Mouse (Mus musculus) lung, embryonic 16.5 days (tissue): ENCODE results near the gene Mterf2. TPM values are rescaled to one million over a fixed set of nuclear protein-coding genes. Genes with fewer than 3 reads are reported as not detected.

Experiments
- ATAC-seq: fragments of 200-750 bp; cut with Nextera tagmentation; 2 replicates; pipeline ENCODE4 v1.8.0; 2017; ENCODE audit warnings: low read depth, mild to moderate bottlenecking, moderate library complexity
- H3K27ac ChIP-seq: fragments of 300-500 bp; sonication (generic); 2 replicates; pipeline ENCODE4 v1.5.1; 2014; ENCODE audit warnings: mild to moderate bottlenecking, control low read depth, low read length
- H3K27me3 ChIP-seq: fragments of 300-500 bp; sonication (generic); 2 replicates; pipeline ENCODE4 v1.6.1; 2014; ENCODE audit warnings: low read depth, low read length, mixed read lengths; ENCODE audit not compliant: control insufficient read depth, insufficient read depth
- H3K36me3 ChIP-seq: fragments of 300-500 bp; sonication (generic); 2 replicates; pipeline ENCODE4 v1.6.1; 2014; ENCODE audit warnings: low read length; ENCODE audit not compliant: control insufficient read depth, insufficient read depth
- H3K4me1 ChIP-seq: fragments of 300-500 bp; sonication (generic); replicated peaks from 2 replicates; pipeline ENCODE4 v1.6.1; 2014; ENCODE audit warnings: low read length, mixed read lengths; ENCODE audit not compliant: control insufficient read depth, insufficient read depth
- H3K4me2 ChIP-seq: fragments of 300-500 bp; sonication (generic); 2 replicates; pipeline ENCODE4 v1.6.1; 2014; ENCODE audit warnings: low read depth, low read length, control low read depth
- H3K4me3 ChIP-seq: fragments of 300-500 bp; sonication (generic); 2 replicates; pipeline ENCODE4 v1.5.1; 2014; ENCODE audit warnings: mild to moderate bottlenecking, low read length, control low read depth
- H3K9ac ChIP-seq: fragments of 300-500 bp; sonication (generic); 2 replicates; pipeline ENCODE4 v1.6.1; 2014; ENCODE audit warnings: low read length, control low read depth
- H3K9me3 ChIP-seq: fragments of 300-500 bp; sonication (generic); 2 replicates; pipeline ENCODE4 v1.6.1; 2016; ENCODE audit warnings: low read length; ENCODE audit not compliant: control insufficient read depth
- WGBS: fragments of 180-500 bp; shearing (Covaris S2); extraction: QIAGEN DNeasy Blood & Tissue Kit; methylation state at CpG from one replicate; pipeline ENCODE4 v1.1.7; 2014; 5-methylcytosine and 5-hydroxymethylcytosine counted together
- polyA plus RNA-seq: library from polyadenylated mRNA; unstranded; fragments of >200 nt; fragmentation: Nextera tagmentation; extraction: Ambion mirVana; gene quantifications from 2 replicates; pipeline ENCODE4 v1.2.1, GENCODE M21; 2015

Mterf2 gene
- polyA plus RNA-seq, 1 experiment from 2014 or later = 9.0 TPM

DNA sequence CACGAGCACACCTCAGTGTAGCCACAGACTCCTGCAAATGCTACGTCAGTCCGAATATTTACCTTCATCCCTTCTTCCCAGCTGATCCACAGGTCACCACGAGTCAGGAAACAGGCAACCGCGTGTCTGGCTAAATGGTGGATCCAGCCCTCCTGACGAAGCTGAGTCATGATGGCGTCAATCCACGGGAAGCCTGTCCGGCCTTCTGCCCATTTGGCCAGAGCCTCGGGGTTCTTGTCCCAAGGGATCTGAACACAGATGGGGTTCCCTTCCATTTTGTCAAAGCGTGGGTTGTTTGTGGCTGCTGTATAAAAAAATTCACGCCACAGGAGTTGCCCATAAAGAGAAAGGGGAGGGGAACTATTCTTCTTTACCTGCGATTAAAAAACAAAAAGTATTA, 18.5 kb upstream of the Mterf2 start:
- no peak for ATAC-seq
- 81% methylated on average over 14 of the region's 14 CpGs for WGBS
- Histone ChIP-seq H3K9ac (no peak overlapping the region), H3K27ac (no peak overlapping the region), H3K9me3 (no peaks in the 10 kb centered on the region), H3K4me1 (no peaks in the 10 kb centered on the region), H3K27me3 (no peaks in the 10 kb centered on the region), H3K4me3 (no peak overlapping the region), H3K4me2 (no peak overlapping the region), H3K36me3 (peaks cover 15% of the 10 kb centered on the region)

DNA sequence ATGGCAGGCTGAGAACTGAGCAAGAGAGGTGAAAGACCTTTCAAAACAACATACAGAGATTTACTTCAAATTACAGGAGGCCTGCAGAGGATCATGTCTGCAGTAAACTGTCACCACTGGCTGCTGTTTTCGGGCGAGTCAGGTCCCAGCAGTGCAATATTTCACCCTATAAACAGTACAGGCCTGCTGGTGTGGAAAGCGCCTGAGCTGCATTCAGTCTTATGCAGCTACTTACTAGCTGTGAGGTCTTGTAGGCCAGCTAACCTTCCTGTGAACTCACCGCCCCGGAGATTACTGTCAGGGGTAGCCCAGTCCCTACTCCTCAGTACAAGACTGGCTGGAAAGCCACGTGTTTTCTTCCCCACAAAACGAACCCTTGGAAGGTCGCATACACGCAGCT, 13.6 kb upstream of the Mterf2 start:
- no peak overlapping the region for H3K4me3 ChIP-seq
- H3K4me1 ChIP-seq = no peaks in the 10 kb centered on the region
- WGBS = 79% methylated on average over 9 of the region's 9 CpGs
- H3K27me3 ChIP-seq = no peaks in the 10 kb centered on the region
- peaks cover 13% of the 10 kb centered on the region for H3K36me3 ChIP-seq
- no peak for ATAC-seq
- H3K27ac ChIP-seq = no peak overlapping the region
- no peak overlapping the region for H3K4me2 ChIP-seq
- H3K9ac ChIP-seq = no peak overlapping the region
- H3K9me3 ChIP-seq = no peaks in the 10 kb centered on the region

DNA sequence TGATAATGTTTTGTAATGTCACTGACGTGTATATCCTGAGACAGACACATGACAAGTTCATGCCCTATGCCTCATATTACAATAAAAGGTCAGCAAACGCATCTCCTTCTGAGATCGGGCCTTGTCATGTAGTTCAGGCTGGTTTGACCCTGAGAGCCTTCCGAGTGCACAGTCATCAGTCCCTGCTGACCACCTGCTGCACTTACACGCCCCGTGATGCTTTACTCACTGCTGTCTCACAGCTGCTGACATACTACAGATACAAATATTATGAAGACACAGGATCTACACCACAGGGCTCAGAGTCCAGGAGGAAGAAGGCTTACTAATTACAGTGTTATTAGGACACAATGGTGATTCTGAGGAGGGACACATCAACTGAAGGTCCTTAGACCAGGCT, 8.7 kb upstream of the Mterf2 start:
- Histone ChIP-seq H3K4me3 (no peak overlapping the region), H3K4me1 (no peaks in the 10 kb centered on the region), H3K27ac (no peak overlapping the region), H3K36me3 (peaks cover 6% of the 10 kb centered on the region), H3K4me2 (no peak overlapping the region), H3K9me3 (no peaks in the 10 kb centered on the region), H3K27me3 (no peaks in the 10 kb centered on the region), H3K9ac (no peak overlapping the region)
- WGBS = 85% methylated on average over 6 of the region's 6 CpGs
- ATAC-seq = no peak

DNA sequence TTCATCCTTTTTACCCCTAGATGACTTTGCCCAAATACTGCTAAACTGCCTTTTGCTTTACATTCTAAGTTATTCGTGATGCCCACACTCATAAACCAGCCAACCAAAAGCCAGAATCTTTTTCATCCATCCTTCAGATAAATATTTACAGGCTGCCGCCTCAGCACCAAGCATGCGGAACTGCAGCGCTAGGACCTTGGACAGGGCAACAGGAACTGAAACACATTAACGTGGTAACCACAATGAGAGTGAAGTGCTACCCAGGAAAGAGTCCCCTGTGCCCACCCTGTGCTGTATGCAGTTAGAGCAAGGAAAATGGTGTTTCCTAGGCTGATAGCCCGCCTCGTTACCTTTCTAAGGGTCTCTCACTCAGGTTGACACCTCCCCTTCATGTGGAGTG, 626 bp upstream of the Mterf2 start:
- H3K36me3 ChIP-seq = peaks cover 8% of the 10 kb centered on the region
- peak; percentile 41; the same call in 1 of the 2 replicates for ATAC-seq
- 16% methylated on average over 7 of the region's 7 CpGs for WGBS
- H3K4me3 ChIP-seq = peak overlapping the region; percentile 67
- peak overlapping the region; percentile 7 for H3K9ac ChIP-seq
- no peaks in the 10 kb centered on the region for H3K9me3 ChIP-seq
- H3K4me1 ChIP-seq = peaks cover 12% of the 10 kb centered on the region
- no peaks in the 10 kb centered on the region for H3K27me3 ChIP-seq
- H3K4me2 ChIP-seq = peak overlapping the region; percentile 53
- peak overlapping the region; percentile 24; the same call in 1 of the 2 replicates for H3K27ac ChIP-seq

DNA sequence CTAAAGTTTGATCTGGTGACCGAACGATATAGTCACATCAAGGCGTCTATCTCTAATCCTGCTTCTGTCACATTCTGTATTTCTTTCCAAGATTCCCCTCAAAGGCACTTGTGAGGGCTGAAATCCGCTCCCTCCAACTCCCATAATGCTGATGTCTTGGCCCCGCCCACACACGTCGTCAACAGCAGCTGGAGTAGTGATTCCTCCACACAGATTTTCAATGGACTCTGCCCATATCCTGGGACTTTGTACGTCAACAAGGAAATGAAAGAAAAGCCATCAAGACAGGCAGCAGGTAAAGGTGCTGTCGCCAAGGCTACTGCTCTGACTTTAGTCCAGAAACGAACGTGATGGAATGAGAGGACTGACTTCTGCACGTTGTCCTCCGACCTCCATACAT, 2.6 kb downstream of the Mterf2 start:
- Histone ChIP-seq H3K4me2 (no peak overlapping the region), H3K4me1 (peaks cover 12% of the 10 kb centered on the region), H3K9me3 (no peaks in the 10 kb centered on the region), H3K27me3 (no peaks in the 10 kb centered on the region), H3K27ac (no peak overlapping the region), H3K9ac (no peak overlapping the region), H3K4me3 (no peak overlapping the region), H3K36me3 (peaks cover 19% of the 10 kb centered on the region; the same call in 1 of the 2 replicates)
- 82% methylated on average over 13 of the region's 13 CpGs for WGBS
- ATAC-seq = no peak

DNA sequence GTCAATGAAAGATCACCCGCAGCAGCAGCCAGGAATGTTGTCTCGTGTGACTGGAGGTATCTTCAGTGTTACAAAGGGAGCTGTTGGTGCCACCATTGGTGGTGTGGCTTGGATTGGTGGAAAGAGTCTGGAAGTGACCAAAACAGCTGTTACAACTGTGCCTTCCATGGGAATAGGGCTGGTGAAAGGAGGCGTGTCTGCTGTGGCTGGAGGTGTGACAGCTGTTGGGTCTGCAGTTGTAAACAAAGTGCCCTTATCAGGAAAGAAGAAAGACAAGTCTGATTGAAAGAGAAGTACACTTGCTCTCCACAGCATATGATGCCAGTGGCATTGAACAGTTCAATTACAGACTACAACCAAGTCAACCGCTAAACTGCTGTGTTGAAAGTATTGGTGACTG, 13.4 kb downstream of the Mterf2 start:
- Histone ChIP-seq H3K4me1 (0 out of 2 replicates have a peak, but pooled peaks cover 3% of the 10 kb centered on the region), H3K9ac (no peak overlapping the region), H3K27me3 (no peaks in the 10 kb centered on the region), H3K9me3 (no peaks in the 10 kb centered on the region), H3K4me3 (no peak overlapping the region), H3K27ac (no peak overlapping the region), H3K36me3 (peaks cover 22% of the 10 kb centered on the region), H3K4me2 (no peak overlapping the region)
- ATAC-seq = no peak
- 66% methylated on average over 4 of the region's 4 CpGs for WGBS

DNA sequence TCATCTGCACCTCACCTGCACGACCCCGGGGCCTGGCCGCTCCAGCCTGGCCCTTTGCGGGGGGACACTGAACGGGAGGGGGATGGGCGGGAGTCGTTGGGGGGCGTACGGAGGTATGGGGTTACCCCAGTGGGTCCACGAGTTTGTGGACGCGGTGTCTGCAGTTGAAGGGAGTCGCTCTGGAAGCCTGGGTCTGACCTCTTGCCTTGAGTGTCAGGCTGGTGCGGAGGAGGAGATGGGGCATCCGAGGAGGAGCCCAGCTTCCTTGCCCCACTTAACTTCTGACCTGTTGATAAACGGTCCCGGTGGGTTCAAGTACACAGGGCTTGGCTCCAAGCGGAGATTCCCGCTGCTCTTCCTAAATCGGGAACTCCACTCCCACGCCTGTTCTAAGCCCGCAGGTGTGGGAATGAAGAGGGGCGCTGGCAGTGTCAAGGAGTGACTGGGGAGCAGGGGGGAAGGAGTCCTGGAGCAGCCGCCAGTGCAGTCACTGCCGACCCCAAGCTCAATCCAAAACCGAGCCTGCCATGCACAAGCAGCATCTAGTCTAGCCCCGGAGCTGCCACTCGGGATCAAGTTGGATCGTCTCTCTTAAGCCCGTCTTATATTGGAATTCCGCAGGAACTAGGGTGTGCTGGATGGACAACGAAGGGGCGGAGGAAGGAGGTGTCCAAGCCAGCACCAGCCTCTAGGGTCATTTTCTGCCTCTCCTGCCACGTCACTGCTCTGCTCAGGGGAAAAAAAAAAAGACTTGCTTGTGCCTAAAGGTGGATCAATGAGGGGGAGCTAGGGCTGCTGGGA, 24.5 kb downstream of the Mterf2 start:
- H3K9ac ChIP-seq = peak overlapping the region; percentile 96
- peak overlapping the region; percentile 90 for H3K27ac ChIP-seq
- H3K9me3 ChIP-seq = no peaks in the 10 kb centered on the region
- peak overlapping the region; percentile 82 for H3K4me2 ChIP-seq
- peak overlapping the region; percentile 99 for H3K4me3 ChIP-seq
- H3K27me3 ChIP-seq = no peaks in the 10 kb centered on the region
- WGBS = under 1% methylated on average over 34 of the region's 34 CpGs
- H3K4me1 ChIP-seq = peaks cover 10% of the 10 kb centered on the region
- ATAC-seq = peak; percentile 28
- no peaks in the 10 kb centered on the region for H3K36me3 ChIP-seq

DNA sequence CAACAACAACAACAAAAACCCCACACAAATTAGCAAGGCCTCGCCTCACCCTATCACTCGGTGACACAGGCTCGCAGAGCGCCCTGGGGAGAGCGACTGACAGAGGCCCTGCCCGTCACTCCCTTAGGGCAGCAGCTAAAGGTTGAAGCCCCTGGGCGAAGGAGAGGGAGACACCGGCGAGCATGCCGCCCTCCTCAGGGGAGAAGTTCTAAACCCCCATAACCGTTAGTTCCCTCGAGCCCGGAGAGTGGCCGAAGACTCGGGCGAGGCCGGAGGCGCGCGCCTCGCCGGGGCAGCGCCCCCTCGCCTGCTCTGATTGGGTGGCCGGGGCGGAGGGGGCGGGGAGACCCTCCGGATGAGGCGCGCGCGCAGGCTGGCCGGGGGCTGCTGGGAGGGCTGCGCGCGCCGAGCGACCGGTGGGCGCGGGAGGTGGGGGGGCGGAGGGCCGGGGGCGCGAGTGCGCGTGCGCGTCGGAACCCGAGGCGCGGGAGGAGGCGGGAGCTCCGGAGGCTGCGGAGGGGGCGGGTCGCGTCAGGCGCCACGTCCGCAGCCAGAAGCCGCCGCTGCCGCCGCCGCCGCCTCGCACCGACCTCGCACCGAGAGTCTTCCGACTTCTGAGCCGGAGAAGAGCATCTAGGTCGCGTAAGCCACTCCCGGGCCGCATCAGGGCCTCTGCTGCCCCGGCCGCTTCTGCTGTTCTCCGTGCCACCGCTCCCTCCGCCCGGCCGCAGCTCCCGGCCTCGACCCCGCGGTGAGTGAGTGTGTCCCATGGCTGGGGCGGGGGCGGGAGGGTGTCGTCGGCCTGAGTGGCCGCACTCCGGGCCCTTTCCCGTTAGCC, 25.4 kb downstream of the Mterf2 start, which contains the start of the genes Fhl4 and Tmem263:
Fhl4 (minus strand) TSS at position 249 of the 838 bp plus-strand sequence.
Tmem263 (plus strand) TSS at position 381 of the 838 bp plus-strand sequence.
- Histone ChIP-seq H3K27ac (peak within 1 kb of the TSS; percentile 90), H3K27me3 (no peaks in the 10 kb centered on the region), H3K4me2 (peak within 1 kb of the TSS; percentile 82), H3K4me3 (peak within 1 kb of the TSS; percentile 99), H3K9me3 (no peaks in the 10 kb centered on the region), H3K4me1 (peaks cover 10% of the 10 kb centered on the region), H3K36me3 (no peaks in the 10 kb centered on the region), H3K9ac (peak within 1 kb of the TSS; percentile 96)
- WGBS = under 1% methylated on average over 49 of the region's 96 CpGs
- peak; percentile 98 for ATAC-seq

DNA sequence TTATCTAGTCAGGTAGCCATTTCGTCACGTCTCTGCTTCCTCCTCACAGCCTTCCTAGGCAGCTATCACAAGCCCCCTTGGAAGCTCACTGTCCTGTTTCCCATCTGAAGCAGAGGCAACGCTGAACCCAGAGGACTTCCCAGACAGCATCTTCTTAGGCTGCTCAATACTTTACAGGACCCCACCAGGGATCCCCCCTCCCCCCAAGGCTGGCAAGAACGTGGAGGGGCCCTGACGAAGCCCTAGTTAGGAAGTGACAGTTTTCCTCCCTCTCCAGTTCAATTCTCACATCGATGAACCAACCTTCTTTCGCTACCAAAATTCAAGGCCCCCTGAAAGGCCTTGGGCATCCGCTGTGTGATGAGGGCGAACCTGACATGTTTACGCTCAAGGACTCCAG, 26.0 kb downstream of the Mterf2 start:
- WGBS = 2% methylated on average over 10 of the region's 10 CpGs
- peak overlapping the region; percentile 96 for H3K9ac ChIP-seq
- H3K36me3 ChIP-seq = no peaks in the 10 kb centered on the region
- no peaks in the 10 kb centered on the region for H3K27me3 ChIP-seq
- H3K4me1 ChIP-seq = peaks cover 10% of the 10 kb centered on the region
- peak; percentile 5; the same call in 1 of the 2 replicates for ATAC-seq
- peak overlapping the region; percentile 99 for H3K4me3 ChIP-seq
- H3K9me3 ChIP-seq = no peaks in the 10 kb centered on the region
- peak overlapping the region; percentile 82 for H3K4me2 ChIP-seq
- H3K27ac ChIP-seq = peak overlapping the region; percentile 89
